Mouse (Mus musculus): ENCODE data around the gene Htr1f. TPM values are rescaled to one million over a fixed set of nuclear protein-coding genes. Genes with fewer than 3 reads are reported as not detected.

Htr1f gene
- polyA plus RNA-seq, 1 experiment from 2014 or later, result not detected

DNA sequence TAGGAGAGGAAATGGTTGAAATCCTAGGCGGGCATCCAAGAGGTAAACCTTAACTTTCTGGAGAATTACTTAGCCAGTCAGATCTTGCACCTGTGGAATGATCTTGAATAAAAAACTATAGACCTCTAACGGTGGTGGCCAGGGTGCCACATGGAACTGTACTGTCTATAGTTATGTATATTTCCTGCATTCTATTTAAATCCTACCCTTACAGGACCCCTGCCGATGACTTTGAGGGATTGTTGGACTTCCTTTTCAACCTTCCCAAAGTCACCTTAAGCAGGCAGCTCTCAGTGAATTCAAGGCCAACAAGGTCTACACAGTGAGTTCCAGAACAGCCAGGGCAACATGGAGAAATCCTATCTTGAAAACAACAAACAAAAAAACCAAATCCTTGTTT, 216.2 kb downstream of the Htr1f start:
- H3K27me3 ChIP-seq (ENCODE audit: control insufficient read depth, insufficient read depth, low read length), result no peaks in the 10 kb centered on the region
- no peaks in the 10 kb centered on the region for H3K36me3 ChIP-seq (ENCODE audit: control insufficient read depth, insufficient read depth, low read length)
- 89% methylated on average over 3 of the region's 3 CpGs for WGBS
- peaks cover 0 to 1% of the 10 kb centered on the region in 2 experiments; a peak in 2 of 4 replicates for H3K4me1 ChIP-seq (ENCODE audit: control insufficient read depth in 2 of 2, insufficient read depth in 2 of 2, low read length in 2 of 2)
- no peak overlapping the region for H3K4me2 ChIP-seq (ENCODE audit: low read length)
- H3K4me3 ChIP-seq (ENCODE audit: control insufficient read depth in 1 of 2, insufficient read depth in 1 of 2, low read depth in 1 of 2, low read length in 2 of 2), result no peak overlapping the region
- no peak overlapping the region for H3K27ac ChIP-seq (replicated peaks in 1 of 2; ENCODE audit: control insufficient read depth in 1 of 2, insufficient read depth in 1 of 2, low read depth in 2 of 2, low read length in 2 of 2)
- H3K9ac ChIP-seq (ENCODE audit: low read length), result no peak overlapping the region
- ATAC-seq (ENCODE audit: insufficient number of reproducible peaks, insufficient read depth, low FRiP score, low read depth), result no peak
- peaks cover 5% of the 10 kb centered on the region for H3K9me3 ChIP-seq (ENCODE audit: control insufficient read depth, low read length)

DNA sequence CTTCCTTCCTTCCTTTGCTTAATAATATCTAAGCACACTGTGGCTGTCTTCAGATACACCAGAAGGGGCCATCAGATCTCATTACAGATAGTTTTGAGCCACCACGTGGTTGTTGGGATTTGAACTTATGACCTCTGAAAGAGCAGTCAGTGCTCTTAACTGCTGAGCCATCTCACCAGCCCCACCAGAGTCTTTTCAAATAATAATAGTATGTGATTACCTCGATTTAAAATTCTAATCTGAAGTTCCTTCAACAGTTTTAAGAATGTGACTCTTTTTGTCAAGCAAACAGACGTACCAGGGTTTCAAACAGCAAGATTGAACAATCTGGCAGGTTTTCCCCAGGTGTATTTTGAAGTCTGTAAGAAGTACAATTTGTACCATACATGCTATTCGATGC, 220.1 kb downstream of the Htr1f start:
- no peak overlapping the region for H3K9ac ChIP-seq (ENCODE audit: low read length)

DNA sequence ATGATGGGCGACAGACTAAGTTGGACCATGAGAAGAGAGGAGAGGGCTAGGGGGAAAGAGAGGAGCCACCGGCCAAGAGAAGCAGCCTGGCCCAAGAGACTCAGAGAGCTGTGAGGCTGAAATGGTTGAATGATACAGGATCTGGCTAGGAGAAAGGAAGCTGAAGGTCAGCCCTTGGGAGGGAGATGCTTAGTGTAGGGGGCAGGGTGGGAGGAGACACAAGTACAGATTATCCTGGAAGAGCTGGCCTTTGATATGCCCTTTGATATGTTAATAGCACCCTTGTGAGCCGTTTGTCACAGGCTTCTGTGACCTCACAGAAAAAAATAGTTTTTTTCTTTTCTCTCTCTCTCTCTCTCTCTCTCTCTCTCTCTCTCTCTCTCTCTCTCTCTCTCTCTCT, 220.5 kb downstream of the Htr1f start:
- Histone ChIP-seq H3K9ac (ENCODE audit: low read length) (no peak overlapping the region), H3K4me3 (ENCODE audit: control insufficient read depth in 1 of 2, insufficient read depth in 1 of 2, low read depth in 1 of 2, low read length in 2 of 2) (no peak overlapping the region), H3K9me3 (ENCODE audit: control insufficient read depth, low read length) (peaks cover 5% of the 10 kb centered on the region), H3K27ac (replicated peaks in 1 of 2; ENCODE audit: control insufficient read depth in 1 of 2, insufficient read depth in 1 of 2, low read depth in 2 of 2, low read length in 2 of 2) (no peak overlapping the region), H3K4me2 (ENCODE audit: low read length) (no peak overlapping the region), H3K27me3 (ENCODE audit: control insufficient read depth, insufficient read depth, low read length) (no peaks in the 10 kb centered on the region), H3K4me1 (ENCODE audit: control insufficient read depth in 2 of 2, insufficient read depth in 2 of 2, low read length in 2 of 2) (peaks cover 2 to 10% of the 10 kb centered on the region in 2 experiments), H3K36me3 (ENCODE audit: control insufficient read depth, insufficient read depth, low read length) (no peaks in the 10 kb centered on the region)
- ATAC-seq (ENCODE audit: insufficient number of reproducible peaks, insufficient read depth, low FRiP score, low read depth), result no peak
- 46% methylated on average over 3 of the region's 3 CpGs for WGBS

More for the DNA sequence above, 220.1 kb downstream of the Htr1f start:
- Histone ChIP-seq H3K4me1 (ENCODE audit: control insufficient read depth in 2 of 2, insufficient read depth in 2 of 2, low read length in 2 of 2) (peaks cover 2 to 10% of the 10 kb centered on the region in 2 experiments), H3K4me3 (ENCODE audit: control insufficient read depth in 1 of 2, insufficient read depth in 1 of 2, low read depth in 1 of 2, low read length in 2 of 2) (no peak overlapping the region), H3K36me3 (ENCODE audit: control insufficient read depth, insufficient read depth, low read length) (no peaks in the 10 kb centered on the region), H3K27me3 (ENCODE audit: control insufficient read depth, insufficient read depth, low read length) (no peaks in the 10 kb centered on the region), H3K9me3 (ENCODE audit: control insufficient read depth, low read length) (peaks cover 5% of the 10 kb centered on the region), H3K27ac (replicated peaks in 1 of 2; ENCODE audit: control insufficient read depth in 1 of 2, insufficient read depth in 1 of 2, low read depth in 2 of 2, low read length in 2 of 2) (no peak overlapping the region), H3K4me2 (ENCODE audit: low read length) (no peak overlapping the region)
- WGBS, result 43% methylated on average over 4 of the region's 4 CpGs
- ATAC-seq (ENCODE audit: insufficient number of reproducible peaks, insufficient read depth, low FRiP score, low read depth), result no peak

DNA sequence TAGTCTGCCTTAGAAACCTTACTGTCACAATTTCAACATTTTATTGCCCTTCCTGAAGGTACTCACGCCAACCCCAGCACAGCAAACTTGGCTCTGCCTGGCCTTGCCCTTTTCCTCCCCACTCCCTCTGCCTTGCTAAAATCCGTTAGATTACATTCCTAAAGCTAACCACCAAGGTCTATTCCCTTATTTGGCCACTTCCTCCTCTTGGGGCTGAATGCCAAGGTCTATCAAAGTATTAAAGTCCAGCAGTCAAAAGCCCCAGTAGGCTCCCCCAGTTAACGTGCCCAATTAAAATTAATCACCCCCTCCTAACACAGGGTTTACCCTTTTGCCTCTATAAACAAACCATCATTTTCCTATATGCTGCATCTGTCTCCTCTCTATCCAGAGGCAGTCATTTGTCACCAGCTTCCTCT, 221.2 kb downstream of the Htr1f start:
- H3K27me3 ChIP-seq (ENCODE audit: control insufficient read depth, insufficient read depth, low read length), result no peaks in the 10 kb centered on the region
- H3K27ac ChIP-seq (replicated peaks in 1 of 2; ENCODE audit: control insufficient read depth in 1 of 2, insufficient read depth in 1 of 2, low read depth in 2 of 2, low read length in 2 of 2), result no peak overlapping the region
- H3K9ac ChIP-seq (ENCODE audit: low read length), result no peak overlapping the region
- peak overlapping the region; percentile 36 for H3K4me2 ChIP-seq (ENCODE audit: low read length)
- ATAC-seq (ENCODE audit: insufficient number of reproducible peaks, insufficient read depth, low FRiP score, low read depth), result no peak
- 10% methylated on average over 3 of the region's 3 CpGs for WGBS
- no peak overlapping the region for H3K4me3 ChIP-seq (ENCODE audit: control insufficient read depth in 1 of 2, insufficient read depth in 1 of 2, low read depth in 1 of 2, low read length in 2 of 2)
- no peaks in the 10 kb centered on the region for H3K36me3 ChIP-seq (ENCODE audit: control insufficient read depth, insufficient read depth, low read length)
- H3K4me1 ChIP-seq (ENCODE audit: control insufficient read depth in 2 of 2, insufficient read depth in 2 of 2, low read length in 2 of 2), result peaks cover 2 to 10% of the 10 kb centered on the region in 2 experiments
- peaks cover 5% of the 10 kb centered on the region for H3K9me3 ChIP-seq (ENCODE audit: control insufficient read depth, low read length)

DNA sequence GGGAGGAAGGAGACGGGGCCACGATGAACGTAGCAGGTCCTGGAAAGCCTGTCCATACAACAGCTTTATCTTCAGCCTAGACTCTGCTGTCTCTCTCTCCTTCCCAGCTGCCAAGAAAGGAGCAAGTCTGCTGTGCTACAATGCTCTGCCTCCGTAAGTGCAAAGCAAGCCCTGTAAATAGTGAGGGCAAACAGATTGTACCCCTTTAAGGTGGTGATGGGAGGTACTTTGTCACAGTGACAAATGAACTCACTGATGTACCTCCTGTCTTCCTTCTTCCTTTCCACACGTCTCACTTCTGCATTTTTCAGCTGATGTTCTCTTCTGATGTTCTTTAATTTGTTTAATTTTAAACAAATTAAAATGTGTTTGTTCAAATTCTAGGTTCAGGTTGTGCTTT, 221.8 kb downstream of the Htr1f start:
- H3K27ac ChIP-seq (replicated peaks in 1 of 2; ENCODE audit: control insufficient read depth in 1 of 2, insufficient read depth in 1 of 2, low read depth in 2 of 2, low read length in 2 of 2), result no peak overlapping the region
- H3K4me3 ChIP-seq (ENCODE audit: control insufficient read depth in 1 of 2, insufficient read depth in 1 of 2, low read depth in 1 of 2, low read length in 2 of 2), result no peak overlapping the region
- H3K9me3 ChIP-seq (ENCODE audit: control insufficient read depth, low read length), result peaks cover 2% of the 10 kb centered on the region
- WGBS, result 20% methylated on average over 5 of the region's 5 CpGs
- ATAC-seq (ENCODE audit: insufficient number of reproducible peaks, insufficient read depth, low FRiP score, low read depth), result no peak
- no peaks in the 10 kb centered on the region for H3K27me3 ChIP-seq (ENCODE audit: control insufficient read depth, insufficient read depth, low read length)
- H3K9ac ChIP-seq (ENCODE audit: low read length), result no peak overlapping the region
- peaks cover 2 to 10% of the 10 kb centered on the region in 2 experiments for H3K4me1 ChIP-seq (ENCODE audit: control insufficient read depth in 2 of 2, insufficient read depth in 2 of 2, low read length in 2 of 2)
- H3K4me2 ChIP-seq (ENCODE audit: low read length), result peak overlapping the region; percentile 36
- H3K36me3 ChIP-seq (ENCODE audit: control insufficient read depth, insufficient read depth, low read length), result no peaks in the 10 kb centered on the region

DNA sequence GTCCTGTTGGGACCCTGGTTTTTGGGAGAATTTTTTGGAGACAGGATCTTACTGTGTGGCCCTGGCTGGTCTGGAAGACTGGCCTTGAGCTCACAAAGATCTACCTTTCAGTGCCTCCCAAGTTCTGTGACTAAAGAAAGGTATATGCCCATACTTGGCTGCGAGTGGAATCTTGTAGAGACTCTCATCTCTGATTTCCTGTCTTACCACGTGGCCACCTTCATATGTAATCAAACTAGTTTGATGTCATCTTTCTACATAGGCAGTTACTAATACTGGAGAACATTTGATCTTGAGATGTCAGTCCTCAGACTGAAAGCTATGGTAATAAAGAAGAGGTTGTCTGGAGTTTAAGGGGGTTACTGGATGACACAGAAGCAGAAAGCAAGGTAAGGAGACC, 224.2 kb downstream of the Htr1f start:
- peaks cover 2 to 10% of the 10 kb centered on the region in 2 experiments for H3K4me1 ChIP-seq (ENCODE audit: control insufficient read depth in 2 of 2, insufficient read depth in 2 of 2, low read length in 2 of 2)
- H3K27me3 ChIP-seq (ENCODE audit: control insufficient read depth, insufficient read depth, low read length), result no peaks in the 10 kb centered on the region
- ATAC-seq (ENCODE audit: insufficient number of reproducible peaks, insufficient read depth, low FRiP score, low read depth), result no peak
- no peak overlapping the region for H3K4me3 ChIP-seq (ENCODE audit: control insufficient read depth in 1 of 2, insufficient read depth in 1 of 2, low read depth in 1 of 2, low read length in 2 of 2)
- no peak overlapping the region for H3K4me2 ChIP-seq (ENCODE audit: low read length)
- no peaks in the 10 kb centered on the region for H3K9me3 ChIP-seq (ENCODE audit: control insufficient read depth, low read length)
- no peak overlapping the region for H3K9ac ChIP-seq (ENCODE audit: low read length)
- no peak overlapping the region for H3K27ac ChIP-seq (replicated peaks in 1 of 2; ENCODE audit: control insufficient read depth in 1 of 2, insufficient read depth in 1 of 2, low read depth in 2 of 2, low read length in 2 of 2)
- H3K36me3 ChIP-seq (ENCODE audit: control insufficient read depth, insufficient read depth, low read length), result no peaks in the 10 kb centered on the region
- 76% methylated on average over 2 of the region's 2 CpGs for WGBS

DNA sequence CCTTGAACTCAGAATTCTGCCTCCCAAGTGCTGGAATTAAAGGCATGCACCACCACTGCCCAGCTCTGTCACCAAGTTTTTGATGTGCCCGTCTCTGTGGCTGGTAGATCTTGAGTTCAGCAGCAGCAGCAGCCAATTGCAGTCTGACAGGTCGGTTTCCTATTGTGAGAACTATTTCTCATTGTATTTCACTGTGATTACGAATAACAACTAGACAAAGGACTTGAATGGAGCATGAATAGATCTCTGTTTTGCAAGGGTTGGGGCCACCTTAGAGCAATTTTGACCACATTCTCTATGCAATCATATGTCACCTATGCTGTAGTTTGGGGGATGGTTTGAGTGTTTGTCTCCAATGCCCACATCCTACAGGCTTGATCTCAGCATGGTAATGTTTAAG, 224.7 kb downstream of the Htr1f start:
- no peak overlapping the region for H3K9ac ChIP-seq (ENCODE audit: low read length)
- no peaks in the 10 kb centered on the region for H3K27me3 ChIP-seq (ENCODE audit: control insufficient read depth, insufficient read depth, low read length)
- H3K4me1 ChIP-seq (ENCODE audit: control insufficient read depth in 2 of 2, insufficient read depth in 2 of 2, low read length in 2 of 2), result peaks cover 2 to 10% of the 10 kb centered on the region in 2 experiments
- 70% methylated on average over 3 of the region's 3 CpGs for WGBS
- H3K36me3 ChIP-seq (ENCODE audit: control insufficient read depth, insufficient read depth, low read length), result no peaks in the 10 kb centered on the region
- no peak overlapping the region for H3K27ac ChIP-seq (replicated peaks in 1 of 2; ENCODE audit: control insufficient read depth in 1 of 2, insufficient read depth in 1 of 2, low read depth in 2 of 2, low read length in 2 of 2)
- H3K4me2 ChIP-seq (ENCODE audit: low read length), result no peak overlapping the region
- ATAC-seq (ENCODE audit: insufficient number of reproducible peaks, insufficient read depth, low FRiP score, low read depth), result no peak
- H3K4me3 ChIP-seq (ENCODE audit: control insufficient read depth in 1 of 2, insufficient read depth in 1 of 2, low read depth in 1 of 2, low read length in 2 of 2), result no peak overlapping the region
- H3K9me3 ChIP-seq (ENCODE audit: control insufficient read depth, low read length), result no peaks in the 10 kb centered on the region

DNA sequence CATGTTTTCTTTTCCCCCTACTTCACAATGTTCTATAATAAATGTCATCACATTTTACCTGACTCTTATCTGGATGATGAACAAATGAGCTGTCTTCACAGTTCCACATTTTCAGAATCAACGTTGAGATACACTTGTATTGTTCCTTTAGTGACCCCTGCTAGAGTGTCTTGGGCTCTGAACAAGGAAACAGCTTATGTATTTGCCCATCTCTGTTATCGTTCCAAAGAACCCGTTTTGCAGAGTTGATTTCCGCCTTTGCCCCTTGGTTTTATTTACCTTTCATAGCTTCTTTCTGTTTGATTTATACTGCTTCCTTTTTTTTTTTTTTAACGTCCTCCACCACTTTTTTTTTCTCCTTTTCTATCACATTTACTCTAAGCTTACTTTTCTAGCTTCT, 225.9 kb downstream of the Htr1f start:
- no peak for ATAC-seq (ENCODE audit: insufficient number of reproducible peaks, insufficient read depth, low FRiP score, low read depth)
- Histone ChIP-seq H3K9ac (ENCODE audit: low read length) (no peak overlapping the region), H3K9me3 (ENCODE audit: control insufficient read depth, low read length) (no peaks in the 10 kb centered on the region), H3K27ac (replicated peaks in 1 of 2; ENCODE audit: control insufficient read depth in 1 of 2, insufficient read depth in 1 of 2, low read depth in 2 of 2, low read length in 2 of 2) (no peak overlapping the region), H3K27me3 (ENCODE audit: control insufficient read depth, insufficient read depth, low read length) (no peaks in the 10 kb centered on the region), H3K36me3 (ENCODE audit: control insufficient read depth, insufficient read depth, low read length) (no peaks in the 10 kb centered on the region), H3K4me3 (ENCODE audit: control insufficient read depth in 1 of 2, insufficient read depth in 1 of 2, low read depth in 1 of 2, low read length in 2 of 2) (no peak overlapping the region), H3K4me1 (ENCODE audit: control insufficient read depth in 2 of 2, insufficient read depth in 2 of 2, low read length in 2 of 2) (peaks cover 2 to 10% of the 10 kb centered on the region in 2 experiments), H3K4me2 (ENCODE audit: low read length) (no peak overlapping the region)
- 71% methylated on average over 5 of the region's 5 CpGs for WGBS
